Mouse (Mus musculus) layer of hippocampus, postnatal 25 days (tissue): ENCODE data around the gene Slc22a8. TPM values are rescaled to one million over a fixed set of nuclear protein-coding genes. Genes with fewer than 3 reads are reported as not detected.

Experiments used
- DNase-seq, 2 experiments: peaks; one replicate each; pipeline ENCODE4 v3.0.0; 2022; ENCODE audit warnings: mixed read lengths in 2 of 2, low spot score in 1 of 2; ENCODE audit errors: extremely low spot score in 1 of 2
- total RNA-seq, 2 experiments: library from RNA; stranded (reverse); gene quantifications; 2 replicates each; pipeline ENCODE4 v1.2.3; 2021

Slc22a8 gene
- total RNA-seq, 2 experiments from 2014 or later = 9.5 to 12.3 TPM

- DNase-seq = no peak
Observed at GRCm38 (mm10) chr19:8594518-8594917, 3.5 kb downstream of the Slc22a8 start.

GRCm38 (mm10) chr19:8597269-8597668 is 6.2 kb downstream of the Slc22a8 start:
- no peak for DNase-seq

DNA sequence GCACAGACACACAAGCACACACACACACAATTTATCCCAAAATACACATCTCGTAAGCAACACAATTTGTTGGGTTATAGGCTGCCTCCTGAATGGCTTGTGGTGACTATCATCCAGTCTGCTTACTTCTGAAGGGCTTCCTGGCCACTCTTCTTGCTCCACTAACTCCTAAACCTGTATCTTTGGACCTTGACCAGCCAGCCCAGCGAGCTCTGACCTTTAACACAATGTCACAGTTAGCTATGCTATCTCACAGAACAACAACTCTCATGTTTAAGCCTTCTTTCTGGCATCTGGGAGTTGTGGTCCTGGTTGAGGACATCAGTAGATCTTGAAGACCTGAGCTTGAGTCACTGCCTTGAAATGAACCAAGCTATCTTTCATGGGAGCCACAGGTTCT is 8.2 kb downstream of the Slc22a8 start:
- DNase-seq = no peak

GRCm38 (mm10) chr19:8601922-8602321 is 10.9 kb downstream of the Slc22a8 start:
- no peak for DNase-seq

DNA sequence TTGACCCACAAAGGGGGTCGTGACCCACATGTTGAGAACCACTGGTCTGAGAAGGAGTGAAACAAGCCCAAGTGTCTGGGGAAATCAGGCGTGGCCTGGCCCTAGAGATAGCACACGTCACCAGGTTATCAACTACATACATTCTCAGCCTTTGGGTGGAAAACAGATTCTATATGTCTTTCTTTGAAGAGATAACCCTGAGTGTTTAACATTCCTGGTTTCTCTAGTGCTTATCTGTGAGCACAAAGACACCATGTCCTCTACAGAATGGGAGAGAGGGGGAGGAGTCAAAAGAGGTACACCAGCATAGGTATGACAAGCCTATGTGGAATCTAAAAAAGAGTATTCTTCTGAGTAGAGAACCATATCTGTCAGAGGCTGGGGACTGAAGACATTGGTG is 11.9 kb downstream of the Slc22a8 start:
- no peak for DNase-seq

DNA sequence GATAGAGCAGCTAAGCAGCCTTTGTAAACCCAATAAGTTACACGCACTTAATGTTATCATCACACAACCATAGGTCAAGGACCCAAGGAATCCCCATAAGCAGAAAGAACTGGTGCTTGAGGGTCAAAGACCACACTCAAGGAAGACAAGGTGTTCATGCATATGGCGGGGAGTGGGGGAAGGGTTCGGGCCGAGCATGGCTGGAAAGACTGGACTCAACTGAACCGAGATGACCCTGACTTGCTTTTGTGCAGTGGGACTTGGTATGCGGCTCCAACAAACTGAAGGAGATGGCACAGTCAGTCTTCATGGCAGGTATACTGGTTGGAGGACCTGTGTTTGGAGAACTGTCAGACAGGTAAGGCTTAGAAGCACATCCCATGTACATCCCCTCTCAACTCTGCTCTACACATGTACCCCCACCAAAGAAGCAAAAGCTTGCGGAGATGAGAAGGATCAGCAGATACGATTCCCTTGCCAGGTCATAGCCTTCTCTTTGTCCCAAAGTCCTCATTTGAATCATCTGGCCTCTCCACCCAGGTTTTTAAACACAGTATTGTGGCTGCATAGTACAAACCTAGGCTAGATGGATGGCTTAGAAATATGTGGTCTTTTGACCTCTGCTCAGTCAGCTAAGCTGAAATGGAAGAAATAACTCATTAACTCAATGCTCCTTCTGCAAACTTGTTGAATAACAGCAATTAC is 13.6 kb downstream of the Slc22a8 start:
- no peak for DNase-seq

- no peak for DNase-seq
Observed at GRCm38 (mm10) chr19:8605241-8605558, 14.1 kb downstream of the Slc22a8 start.

GRCm38 (mm10) chr19:8611358-8612123 is 20.5 kb downstream of the Slc22a8 start:
- no peak for DNase-seq

- DNase-seq = no peak
Observed at GRCm38 (mm10) chr19:8613111-8613510, 22.1 kb downstream of the Slc22a8 start.

DNA sequence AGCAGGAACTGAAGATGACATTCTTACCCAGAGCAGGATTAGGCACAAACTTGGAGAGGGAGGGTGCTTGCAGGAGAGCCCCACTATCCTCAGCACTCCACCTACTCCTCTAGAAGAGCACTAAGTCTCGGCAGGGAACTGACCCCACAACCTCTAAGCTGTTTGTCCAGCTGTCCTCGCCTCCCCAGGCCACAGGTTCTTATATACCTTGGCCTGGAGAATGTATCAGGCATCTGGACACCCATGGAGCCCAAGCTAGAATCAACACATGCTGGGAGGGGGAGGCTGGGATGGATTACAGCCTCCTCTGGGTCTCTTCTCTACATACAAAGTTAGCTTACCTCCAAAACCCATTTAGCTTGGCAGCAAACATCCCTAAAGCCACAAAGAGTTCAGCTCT is 23.3 kb downstream of the Slc22a8 start:
- DNase-seq = no peak

GRCm38 (mm10) chr19:8616314-8616713 is 25.3 kb downstream of the Slc22a8 start:
- DNase-seq = no peak

- DNase-seq = no peak
Observed at GRCm38 (mm10) chr19:8617904-8618303, 26.9 kb downstream of the Slc22a8 start, which contains the start of gene Slc22a6. Slc22a6 (plus strand) TSS chr19:8618039.

DNA sequence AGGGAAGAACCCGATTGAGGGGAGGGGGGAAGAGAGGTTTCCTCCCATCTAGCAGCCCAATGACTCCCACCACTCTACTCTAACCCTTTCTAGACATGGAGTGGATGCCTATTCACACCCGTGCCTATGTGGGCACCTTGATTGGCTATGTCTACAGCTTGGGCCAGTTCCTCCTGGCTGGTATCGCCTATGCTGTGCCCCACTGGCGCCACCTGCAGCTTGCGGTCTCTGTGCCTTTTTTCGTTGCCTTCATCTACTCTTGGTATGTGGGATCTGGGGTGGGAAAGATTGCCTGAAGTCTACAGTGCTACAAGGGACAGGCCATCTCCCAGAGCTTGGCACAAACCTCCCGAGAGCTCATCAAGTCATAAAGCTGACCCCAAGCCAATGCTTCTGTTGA is 30.0 kb downstream of the Slc22a8 start:
- no peak for DNase-seq

DNA sequence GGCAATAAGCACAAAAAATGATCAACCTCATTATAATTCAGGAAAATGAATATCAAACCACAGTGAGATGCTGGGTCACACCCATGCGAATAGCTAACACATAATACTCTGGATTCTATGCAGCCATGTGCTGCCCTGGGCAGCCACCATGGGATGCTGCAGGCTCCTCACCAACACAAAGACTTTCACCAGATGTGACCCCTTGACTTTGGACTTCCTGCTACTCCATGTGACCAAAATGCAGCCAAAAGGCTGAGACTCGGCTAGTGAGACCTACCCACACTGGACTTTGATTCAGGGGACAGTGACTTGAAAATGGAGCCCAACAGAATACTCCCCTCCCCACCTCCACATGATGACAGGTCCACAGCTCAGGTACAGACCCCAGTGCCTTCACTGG is 39.2 kb downstream of the Slc22a8 start:
- no peak for DNase-seq

- no peak for DNase-seq
Observed at GRCm38 (mm10) chr19:8630826-8631225, 39.8 kb downstream of the Slc22a8 start.

DNA sequence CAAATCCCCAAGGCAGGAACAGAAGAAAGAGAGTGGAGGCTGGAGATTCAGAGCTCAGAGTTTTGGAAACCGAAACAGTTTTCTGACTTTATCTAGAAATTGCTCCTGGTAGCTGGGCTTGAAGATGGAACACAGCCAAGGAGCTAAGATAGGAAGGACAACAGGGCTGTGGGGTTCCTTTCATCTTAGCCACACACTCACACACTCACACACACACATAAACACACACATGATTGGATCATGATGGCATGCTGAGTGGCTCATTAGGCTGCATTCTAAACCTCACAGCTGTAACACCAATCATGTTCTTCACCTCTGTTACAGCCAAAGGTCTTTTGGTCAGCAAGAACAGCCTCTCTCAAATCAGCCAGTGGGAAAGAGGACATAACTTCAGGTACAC is 41.0 kb downstream of the Slc22a8 start:
- DNase-seq = no peak

- no peak for DNase-seq
Observed at GRCm38 (mm10) chr19:8642086-8642485, 51.0 kb downstream of the Slc22a8 start.

DNA sequence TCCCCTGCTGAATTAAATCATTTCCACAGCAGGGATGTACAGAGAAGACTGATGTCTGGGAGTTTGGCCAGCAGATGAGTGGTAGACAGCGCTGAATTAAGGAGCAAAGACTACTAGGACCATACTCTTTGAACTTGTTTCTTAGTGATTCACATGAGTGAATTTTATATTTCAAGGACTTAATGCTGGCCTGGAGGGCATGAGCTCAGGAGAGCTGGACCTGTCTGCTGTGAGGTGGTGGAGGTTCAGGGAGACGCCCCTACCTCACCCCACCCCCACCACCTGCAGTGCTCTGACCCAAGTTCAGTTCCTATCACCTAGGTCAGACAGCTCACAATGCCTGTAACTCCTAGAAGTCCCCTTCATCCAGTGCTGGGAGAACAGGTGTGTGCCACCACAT is 55.3 kb downstream of the Slc22a8 start:
- DNase-seq = no peak

DNA sequence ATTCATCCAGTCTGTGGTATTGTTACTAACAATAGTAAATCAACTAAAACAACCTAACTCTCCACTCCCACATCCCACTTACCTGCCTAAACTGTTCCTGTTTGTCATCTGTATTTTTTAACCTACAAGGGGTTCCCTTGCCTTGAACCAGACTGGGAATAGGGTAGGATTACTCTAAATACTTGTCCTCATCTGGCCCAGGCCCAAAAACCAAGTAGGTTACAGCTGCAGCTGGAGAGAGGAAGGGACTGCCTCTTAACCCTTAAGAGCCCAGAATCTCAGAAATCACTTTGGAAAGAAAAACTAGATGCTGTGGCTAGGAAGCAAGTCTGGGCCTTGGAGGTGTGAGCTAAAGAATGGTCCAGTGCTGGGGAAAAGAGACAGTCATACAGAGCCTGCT is 64.8 kb downstream of the Slc22a8 start:
- no peak for DNase-seq

DNA sequence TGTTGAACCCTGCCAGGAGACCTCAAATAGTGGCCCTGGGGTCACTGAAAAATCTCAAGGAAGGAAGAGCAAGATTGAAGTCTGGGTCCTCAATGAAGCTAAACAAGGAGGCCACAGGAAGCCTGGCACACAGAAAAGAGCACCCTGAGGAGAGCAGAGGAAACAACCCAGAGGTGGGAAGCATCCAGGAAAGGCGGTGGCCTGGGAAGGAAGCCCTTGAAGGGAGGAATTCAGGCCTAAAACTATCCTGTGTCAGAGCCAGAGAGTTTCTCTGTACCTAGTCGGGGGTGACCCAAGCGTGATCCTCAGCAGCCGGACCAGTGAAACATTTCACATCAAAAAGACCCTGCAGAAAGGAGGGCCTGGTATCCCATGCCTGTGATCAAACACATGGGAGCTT is 65.3 kb downstream of the Slc22a8 start:
- DNase-seq = no peak
